Mouse (Mus musculus): Measurements from ENCODE around the gene Trim9. TPM values are rescaled to one million over a fixed set of nuclear protein-coding genes. Genes with fewer than 3 reads are reported as not detected.

The Trim9 gene
- polyA plus RNA-seq, 1 experiment = 130 TPM

DNA sequence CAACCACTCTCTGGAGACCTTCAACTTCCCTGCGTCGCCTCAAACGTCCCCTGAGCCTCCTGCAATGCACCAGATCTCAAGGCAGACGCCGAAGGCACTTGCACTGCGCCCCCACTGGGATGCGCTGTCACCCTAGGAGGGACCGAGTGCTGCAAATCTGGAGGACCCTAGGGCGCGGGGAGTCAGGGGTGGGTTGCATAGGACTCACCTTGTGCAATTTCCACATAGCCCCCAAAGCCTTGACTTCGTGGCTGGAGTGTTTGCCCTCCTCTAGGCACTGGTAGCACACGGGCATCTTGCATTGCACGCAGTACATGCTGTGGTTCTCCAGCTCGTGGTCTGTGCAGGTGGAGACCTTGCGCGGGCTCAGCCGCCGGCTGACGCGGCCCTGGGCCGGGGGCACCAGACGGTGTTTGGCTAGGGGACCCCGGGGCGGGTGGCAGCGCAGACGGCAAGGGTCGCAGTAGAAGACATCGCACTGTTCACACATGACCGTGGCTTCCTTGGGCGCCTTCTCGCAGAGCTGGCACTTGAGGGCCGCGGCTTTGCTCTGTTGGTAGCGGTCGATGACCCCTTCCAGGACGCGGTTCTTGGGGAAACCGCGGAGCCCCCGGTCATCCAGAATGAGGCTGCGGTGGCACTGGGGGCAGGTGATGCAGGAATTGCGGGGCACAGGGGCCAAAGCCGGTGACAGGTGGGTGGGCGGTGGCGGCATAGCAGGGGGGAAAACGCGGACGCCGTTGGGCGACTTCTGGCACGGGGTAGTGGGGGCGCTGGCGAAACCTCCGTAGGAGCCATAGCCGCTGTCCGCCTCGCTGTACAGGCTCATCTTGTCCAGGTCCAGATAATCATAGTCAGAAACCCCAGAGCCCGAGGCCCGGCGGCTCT is 1.0 kb downstream of the Trim9 start:
- H3K27ac ChIP-seq (ENCODE audit: insufficient read depth, low read length) = peak overlapping the region; percentile 88
- no peaks in the 10 kb centered on the region for H3K4me1 ChIP-seq (ENCODE audit: control insufficient read depth, insufficient read depth, low read length)
- WGBS = under 1% methylated on average over 60 of the region's 60 CpGs
- peak; percentile 78 for TF ChIP-seq CTCF (IDR thresholded peaks at IDR 0.05; ENCODE audit: borderline replicate concordance, insufficient read depth, low read depth, low read length)
- peak; percentile 31; the same call in 1 of the 2 replicates for TF ChIP-seq POLR2A (IDR thresholded peaks at IDR 0.05; ENCODE audit: borderline replicate concordance, insufficient read depth, low read length)
- H3K27me3 ChIP-seq (ENCODE audit: control insufficient read depth, insufficient read depth, low read length) = no peaks in the 10 kb centered on the region
- peak overlapping the region; percentile 87 for H3K4me3 ChIP-seq (replicated peaks; ENCODE audit: insufficient read depth, low read depth, low read length)
- peak; percentile 82 to 86 for DNase-seq

DNA sequence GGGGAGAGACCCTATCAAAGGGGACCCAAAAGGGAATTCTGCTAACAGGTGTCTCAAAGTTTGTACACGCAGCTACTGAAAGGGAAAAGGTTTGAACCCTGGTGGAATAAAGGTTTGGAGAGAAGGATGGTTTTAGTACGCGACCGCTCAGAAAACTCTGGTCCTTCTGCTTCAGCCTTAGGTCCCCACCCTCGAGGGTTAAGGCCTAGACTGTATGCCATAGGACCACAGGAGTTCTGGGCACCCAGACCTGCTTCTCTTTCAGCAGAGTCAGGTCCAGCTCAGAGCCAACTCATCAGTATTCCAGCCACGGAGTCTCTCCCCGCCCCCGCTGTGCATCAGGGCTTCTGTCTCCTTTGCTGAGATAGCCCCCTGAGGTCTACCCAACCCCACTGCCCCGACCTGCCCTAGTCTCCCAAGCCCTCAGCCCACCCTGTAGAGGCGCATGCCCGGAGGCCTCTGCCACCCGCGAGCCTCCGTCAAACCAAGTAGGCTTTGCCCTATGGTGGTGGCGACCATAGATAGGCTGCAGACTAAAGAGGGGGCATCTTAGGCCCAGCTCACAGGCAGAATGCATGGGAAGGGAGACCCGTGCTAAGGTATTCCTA is 1.8 kb downstream of the Trim9 start:
- peak in 1 of 2 experiments; percentile 59 for DNase-seq
- no peak for TF ChIP-seq CTCF (IDR thresholded peaks at IDR 0.05; ENCODE audit: borderline replicate concordance, insufficient read depth, low read depth, low read length)
- TF ChIP-seq POLR2A (IDR thresholded peaks at IDR 0.05; ENCODE audit: borderline replicate concordance, insufficient read depth, low read length) = no peak
- H3K4me1 ChIP-seq (ENCODE audit: control insufficient read depth, insufficient read depth, low read length) = no peaks in the 10 kb centered on the region
- H3K27me3 ChIP-seq (ENCODE audit: control insufficient read depth, insufficient read depth, low read length) = no peaks in the 10 kb centered on the region
- H3K27ac ChIP-seq (ENCODE audit: insufficient read depth, low read length) = peak overlapping the region; percentile 88
- peak overlapping the region; percentile 87 for H3K4me3 ChIP-seq (replicated peaks; ENCODE audit: insufficient read depth, low read depth, low read length)
- WGBS = 16% methylated on average over 16 of the region's 16 CpGs

DNA sequence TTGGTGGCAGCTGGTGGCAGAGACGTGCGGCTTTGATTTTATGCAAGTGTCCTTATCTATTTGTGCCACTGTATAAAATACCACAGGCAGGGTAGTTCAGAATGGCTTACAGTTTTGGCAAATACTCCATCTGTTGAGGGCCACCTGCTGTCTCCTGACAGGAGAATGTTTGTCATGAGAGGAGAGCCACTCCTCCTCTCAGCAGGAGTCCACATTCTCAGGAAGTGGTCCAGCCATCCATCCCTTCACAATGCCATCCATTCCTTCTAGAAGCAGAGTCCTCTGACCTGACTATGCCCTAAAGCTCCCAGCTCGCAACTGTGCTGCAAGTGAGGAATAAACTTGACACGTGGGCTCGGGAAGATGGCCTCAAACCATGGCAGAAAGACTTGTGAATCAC is 12.2 kb downstream of the Trim9 start:
- WGBS = 14% methylated on average over 5 of the region's 5 CpGs
- peak; percentile 50 to 68 for DNase-seq
- Histone ChIP-seq H3K4me1 (ENCODE audit: control insufficient read depth, insufficient read depth, low read length) (peaks cover 15% of the 10 kb centered on the region), H3K27ac (ENCODE audit: insufficient read depth, low read length) (no peak overlapping the region), H3K4me3 (replicated peaks; ENCODE audit: insufficient read depth, low read depth, low read length) (no peak overlapping the region), H3K27me3 (ENCODE audit: control insufficient read depth, insufficient read depth, low read length) (no peaks in the 10 kb centered on the region)
- no peak for TF ChIP-seq POLR2A (IDR thresholded peaks at IDR 0.05; ENCODE audit: borderline replicate concordance, insufficient read depth, low read length)
- no peak for TF ChIP-seq CTCF (IDR thresholded peaks at IDR 0.05; ENCODE audit: borderline replicate concordance, insufficient read depth, low read depth, low read length)

DNA sequence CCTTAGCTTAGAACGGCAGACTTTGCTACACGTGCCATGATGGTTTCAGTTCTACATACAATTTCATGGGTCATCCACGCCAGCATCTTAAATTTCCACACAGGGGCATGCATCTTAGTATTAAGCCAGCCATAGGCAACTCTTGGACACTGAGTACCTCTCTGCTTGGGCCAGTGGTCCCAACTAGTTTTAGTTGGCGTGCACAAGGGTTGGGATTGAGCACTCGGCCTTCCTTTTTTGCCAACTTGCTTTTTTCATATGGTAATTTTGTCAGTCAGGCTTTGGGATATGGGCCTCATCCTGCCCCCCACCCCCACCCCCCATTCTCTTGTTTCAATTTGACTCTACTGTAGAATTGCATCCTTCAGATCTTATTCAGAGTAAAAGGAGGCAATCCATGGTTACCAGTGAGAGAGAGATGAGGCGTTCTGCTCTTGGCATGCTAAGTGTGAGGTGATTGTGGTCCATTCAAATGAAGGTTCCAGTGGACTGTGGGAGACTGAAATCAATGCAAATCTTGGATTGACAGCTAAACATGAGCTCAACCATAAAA is 14.1 kb downstream of the Trim9 start:
- Histone ChIP-seq H3K4me1 (ENCODE audit: control insufficient read depth, insufficient read depth, low read length) (peaks cover 13% of the 10 kb centered on the region), H3K27me3 (ENCODE audit: control insufficient read depth, insufficient read depth, low read length) (no peaks in the 10 kb centered on the region), H3K4me3 (replicated peaks; ENCODE audit: insufficient read depth, low read depth, low read length) (no peak overlapping the region), H3K27ac (ENCODE audit: insufficient read depth, low read length) (no peak overlapping the region)
- TF ChIP-seq POLR2A (IDR thresholded peaks at IDR 0.05; ENCODE audit: borderline replicate concordance, insufficient read depth, low read length) = no peak
- WGBS = 68% methylated on average over 6 of the region's 6 CpGs
- DNase-seq = no peak

DNA sequence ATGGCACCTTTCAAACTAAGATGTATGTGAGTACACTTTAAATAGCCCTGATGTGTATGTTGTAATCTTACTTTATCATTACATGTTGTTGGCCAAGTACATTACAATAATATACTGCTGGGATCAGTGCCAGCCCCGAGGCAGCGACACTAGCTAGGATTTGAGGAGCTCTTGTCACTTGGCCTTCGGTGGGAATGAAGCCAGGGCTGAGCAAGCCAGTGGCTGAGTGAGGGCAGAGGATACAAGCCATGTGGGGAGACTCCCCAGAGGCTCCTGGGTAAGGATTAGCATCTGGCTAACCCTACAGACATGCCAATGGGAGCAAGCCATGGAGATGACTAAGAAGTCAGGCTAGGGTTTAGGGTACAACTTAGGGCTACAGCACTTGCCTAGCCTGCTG is 18.4 kb downstream of the Trim9 start:
- 10% methylated on average over 3 of the region's 3 CpGs for WGBS
- TF ChIP-seq CTCF (IDR thresholded peaks at IDR 0.05; ENCODE audit: borderline replicate concordance, insufficient read depth, low read depth, low read length) = no peak
- TF ChIP-seq POLR2A (IDR thresholded peaks at IDR 0.05; ENCODE audit: borderline replicate concordance, insufficient read depth, low read length) = no peak
- H3K27me3 ChIP-seq (ENCODE audit: control insufficient read depth, insufficient read depth, low read length) = no peaks in the 10 kb centered on the region
- no peak overlapping the region for H3K27ac ChIP-seq (ENCODE audit: insufficient read depth, low read length)
- no peak for DNase-seq
- no peak overlapping the region for H3K4me3 ChIP-seq (replicated peaks; ENCODE audit: insufficient read depth, low read depth, low read length)
- H3K4me1 ChIP-seq (ENCODE audit: control insufficient read depth, insufficient read depth, low read length) = peaks cover 12% of the 10 kb centered on the region

DNA sequence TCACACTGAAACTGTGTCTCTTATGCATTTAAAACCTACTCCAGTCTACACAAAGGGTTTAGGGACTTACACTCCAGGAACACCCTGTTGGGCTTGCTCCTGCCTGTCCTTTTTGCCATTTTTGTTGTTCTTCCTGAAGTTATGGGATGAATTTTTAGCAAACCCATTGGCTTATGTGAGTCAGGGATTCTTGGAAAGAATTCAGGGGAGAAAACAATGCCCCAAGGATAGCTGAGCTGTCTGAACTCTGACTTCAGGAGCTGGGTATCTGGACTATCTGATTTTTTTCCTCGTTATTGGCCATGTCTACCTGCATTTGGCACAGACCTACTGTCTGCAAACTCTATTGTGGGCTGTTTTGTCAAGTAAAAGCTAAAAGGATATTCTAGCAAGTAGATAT is 20.5 kb downstream of the Trim9 start:
- H3K27me3 ChIP-seq (ENCODE audit: control insufficient read depth, insufficient read depth, low read length) = no peaks in the 10 kb centered on the region
- 54% methylated on average over 1 of the region's 1 CpGs for WGBS
- no peak for DNase-seq
- H3K4me3 ChIP-seq (replicated peaks; ENCODE audit: insufficient read depth, low read depth, low read length) = no peak overlapping the region
- no peak overlapping the region for H3K27ac ChIP-seq (ENCODE audit: insufficient read depth, low read length)
- no peak for TF ChIP-seq POLR2A (IDR thresholded peaks at IDR 0.05; ENCODE audit: borderline replicate concordance, insufficient read depth, low read length)
- no peak for TF ChIP-seq CTCF (IDR thresholded peaks at IDR 0.05; ENCODE audit: borderline replicate concordance, insufficient read depth, low read depth, low read length)
- H3K4me1 ChIP-seq (ENCODE audit: control insufficient read depth, insufficient read depth, low read length) = peaks cover 12% of the 10 kb centered on the region

DNA sequence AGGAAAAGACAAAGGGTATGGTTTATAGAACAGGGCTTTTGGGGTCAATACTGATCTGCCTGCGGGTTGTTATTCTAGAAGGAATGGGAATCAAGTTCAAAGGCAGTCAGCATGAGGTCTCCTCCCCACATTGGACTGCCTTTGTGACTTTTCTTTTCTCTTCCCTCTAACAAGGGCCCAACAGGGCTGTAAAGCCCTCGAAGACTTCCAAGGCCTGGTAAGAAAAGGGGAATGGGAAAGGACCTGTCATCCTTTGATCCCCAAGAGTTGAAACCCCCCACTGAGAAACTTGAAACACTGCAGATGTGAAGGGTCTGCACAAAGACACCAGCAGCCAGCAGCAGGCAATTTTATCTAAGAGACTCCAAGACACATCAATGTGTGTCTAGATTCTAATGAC is 21.0 kb downstream of the Trim9 start:
- DNase-seq = no peak
- H3K4me1 ChIP-seq (ENCODE audit: control insufficient read depth, insufficient read depth, low read length) = peaks cover 12% of the 10 kb centered on the region
- H3K27me3 ChIP-seq (ENCODE audit: control insufficient read depth, insufficient read depth, low read length) = no peaks in the 10 kb centered on the region
- 58% methylated on average over 2 of the region's 2 CpGs for WGBS
- TF ChIP-seq POLR2A (IDR thresholded peaks at IDR 0.05; ENCODE audit: borderline replicate concordance, insufficient read depth, low read length) = no peak
- no peak for TF ChIP-seq CTCF (IDR thresholded peaks at IDR 0.05; ENCODE audit: borderline replicate concordance, insufficient read depth, low read depth, low read length)
- no peak overlapping the region for H3K27ac ChIP-seq (ENCODE audit: insufficient read depth, low read length)
- no peak overlapping the region for H3K4me3 ChIP-seq (replicated peaks; ENCODE audit: insufficient read depth, low read depth, low read length)
